Mouse (Mus musculus): ENCODE results near the gene Ppp1r13l.

GRCm38 (mm10) chr7:19426349-19426748 lies 66.8 kb downstream of the Ppp1r13l start:
- TF ChIP-seq CTCF (IDR thresholded peaks at IDR 0.05; ENCODE audit: low read depth), result no peak
- TF ChIP-seq EP300 (IDR thresholded peaks at IDR 0.05; ENCODE audit: low read depth), result no peak
